Mouse (Mus musculus) megakaryocyte progenitor cell, adult 5-6 weeks (primary cell): ENCODE measurements at regions not wholly inside any gene's neighbourhood (a gene's known extent, or its start where the extent isn't known, plus 50 kb on each side); places are given as distances from the start of the nearest gene placed in this dataset.
A peak's percentile ranks its signal among the peaks of the same experiment; 100 is the strongest.

Source experiments
- ATAC-seq: replicated peaks from 2 replicates; pipeline ENCODE4 v1.8.0; 2016; ENCODE audit warnings: mild to moderate bottlenecking, moderate TSS enrichment, inconsistent platforms; ENCODE audit not compliant: poor library complexity

DNA sequence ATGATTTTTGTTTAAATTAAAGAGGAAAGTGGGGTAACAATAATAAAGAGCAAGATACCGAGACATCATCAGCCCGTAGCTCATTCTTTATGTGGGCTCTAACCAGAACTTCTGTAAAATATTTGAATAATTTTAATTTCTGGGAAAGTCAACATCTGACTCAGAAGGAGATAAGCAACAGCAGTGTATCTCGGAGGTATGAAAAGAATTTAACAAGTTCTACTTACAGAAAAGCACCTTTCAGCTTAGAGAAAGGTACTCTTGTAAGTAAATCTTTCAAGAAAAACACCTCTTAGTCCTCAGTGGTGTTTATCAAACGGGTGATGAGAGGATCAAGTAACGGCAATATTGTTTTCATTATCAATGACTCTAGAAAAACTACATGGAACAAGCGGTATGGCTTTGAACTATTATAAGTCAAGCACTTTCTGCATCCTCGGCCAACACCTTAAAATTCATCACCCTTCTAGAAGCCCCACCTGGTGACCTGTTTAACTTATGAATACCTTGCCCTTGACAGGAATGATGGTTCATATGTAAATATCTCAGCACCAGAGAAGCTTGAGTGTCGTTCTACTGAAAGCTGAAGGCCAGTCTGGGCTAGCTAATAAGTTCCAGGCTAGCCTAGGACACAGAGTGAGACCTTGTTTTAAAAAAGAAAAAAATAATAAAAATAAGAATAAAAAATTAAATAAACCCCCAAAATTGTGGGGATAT lies 57.7 kb upstream of the Slc39a8 start:
- ATAC-seq: no peak

DNA sequence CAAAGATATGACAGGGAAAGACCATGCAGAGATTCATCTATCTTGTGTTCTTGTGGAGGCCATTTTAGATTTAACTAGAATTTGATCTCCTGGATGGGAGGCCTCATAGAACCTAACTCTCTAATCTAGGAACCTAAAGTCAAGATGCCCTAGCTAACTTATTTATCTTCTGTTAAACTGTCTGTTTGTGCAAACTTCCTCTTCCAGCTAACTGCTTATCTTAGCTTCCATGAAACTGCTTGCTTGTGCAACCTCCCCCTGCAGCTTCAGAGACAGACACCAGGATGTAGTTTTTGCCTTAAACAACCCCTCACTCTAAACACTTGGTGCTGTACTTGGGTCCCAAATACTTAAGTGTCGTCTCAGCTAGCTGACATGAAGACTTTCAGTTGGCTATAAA lies 66.5 kb upstream of the Nfkb1 start:
- ATAC-seq: peak; percentile 31; the same call in 1 of the 2 replicates

DNA sequence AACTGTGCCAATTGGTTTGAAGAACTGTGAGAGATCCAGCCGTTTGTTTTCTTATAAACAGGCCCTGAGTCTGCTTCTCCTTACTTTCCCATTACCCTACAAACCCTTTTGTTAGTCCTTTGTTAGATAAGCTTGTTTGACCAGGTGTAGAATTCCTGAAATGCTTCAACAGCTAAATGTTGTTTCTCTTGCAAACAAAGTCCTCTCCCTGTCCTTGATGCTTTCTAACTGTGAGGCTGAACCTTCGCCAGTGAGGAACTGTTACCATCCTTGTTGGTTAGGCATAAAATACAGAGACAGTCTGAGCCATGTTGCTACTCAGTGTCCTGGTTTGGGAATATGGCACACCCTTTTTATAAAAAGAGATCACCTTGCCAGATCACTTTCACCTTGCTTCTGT lies 65.5 kb upstream of the Nfkb1 start:
- no peak for ATAC-seq

DNA sequence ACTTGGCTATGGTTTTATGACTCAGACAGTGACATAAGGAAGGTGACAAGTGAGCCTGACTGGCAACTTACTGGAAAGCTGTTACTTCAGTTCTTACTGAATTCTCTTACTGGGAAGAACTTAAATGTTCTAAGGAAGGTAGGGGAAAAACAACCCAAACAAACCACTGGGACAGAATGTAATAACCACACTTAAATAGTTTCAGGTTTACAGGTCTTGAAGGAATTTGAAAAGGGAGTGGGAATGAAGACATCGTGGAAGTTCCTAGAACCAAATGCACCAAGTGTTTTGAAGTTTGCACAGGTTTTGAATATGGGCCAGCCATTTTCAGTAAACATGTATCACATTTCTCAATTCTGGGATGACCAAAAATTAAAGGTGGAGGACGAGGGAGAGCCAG lies 59.4 kb upstream of the Nfkb1 start:
- no peak for ATAC-seq

DNA sequence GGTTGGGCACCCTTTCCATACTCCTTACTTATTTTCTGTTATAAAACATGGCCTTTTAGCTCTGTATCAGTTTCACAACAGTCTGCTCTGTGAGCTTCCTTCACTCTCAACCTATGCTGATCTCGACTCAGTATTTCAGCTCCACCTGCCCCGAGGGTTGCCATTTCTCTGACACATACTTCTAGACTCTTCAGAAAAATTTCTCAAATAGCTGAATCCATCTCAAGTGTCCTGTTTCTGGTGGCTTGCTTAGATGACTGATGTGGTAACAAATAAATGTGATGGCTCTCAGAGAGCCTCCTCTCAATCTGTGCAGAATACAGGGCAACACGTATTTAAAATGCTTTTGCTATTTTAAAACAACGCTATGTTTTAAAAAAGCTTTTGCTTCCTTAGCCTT lies 54.1 kb upstream of the Nfkb1 start:
- no peak for ATAC-seq
